Mouse (Mus musculus): ENCODE measurements around the gene Itpk1.

The Itpk1 gene

GRCm38 (mm10) chr12:102691180-102691579 is 13.6 kb downstream of the Itpk1 start:
- no peak for DNase-seq (ENCODE audit: low spot score in 2 of 2)

DNA sequence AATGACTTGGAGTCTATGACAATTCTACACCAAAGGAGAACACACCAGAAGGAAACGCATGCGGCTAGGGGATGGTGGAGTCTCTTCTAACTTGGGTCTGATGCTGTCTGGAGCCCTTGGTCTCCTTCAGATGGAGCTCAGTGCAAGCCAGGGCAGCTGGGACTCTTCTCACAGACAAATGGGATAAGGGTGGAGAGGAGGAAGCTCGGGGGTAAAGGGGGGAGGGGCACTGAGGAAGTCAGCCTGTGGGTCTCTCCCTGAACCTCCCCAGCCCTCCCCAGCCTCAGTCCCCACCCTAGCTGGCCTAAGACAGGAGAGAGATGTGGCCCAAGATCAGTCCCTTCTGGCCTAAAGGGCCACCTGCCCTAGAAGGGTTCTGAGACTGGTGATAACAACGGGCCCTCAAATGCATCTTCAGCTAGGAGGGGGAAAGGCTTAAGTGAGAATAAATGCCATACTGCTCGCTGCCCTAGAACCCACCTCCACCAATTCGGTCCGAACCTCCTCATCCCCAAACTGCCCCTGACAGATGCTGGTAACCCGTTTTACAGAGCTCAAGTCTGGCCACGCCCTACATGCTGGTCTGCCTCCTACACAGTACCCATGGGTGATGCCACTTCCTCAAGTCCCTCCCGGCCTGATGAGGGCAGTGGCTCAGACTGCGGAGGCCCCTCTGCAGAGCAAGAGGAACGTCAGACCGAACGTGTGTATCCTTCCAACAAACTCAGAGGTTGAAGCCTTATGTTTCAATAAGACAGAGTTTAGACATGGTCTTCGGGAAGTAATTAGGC is 14.8 kb downstream of the Itpk1 start:
- DNase-seq (ENCODE audit: low spot score in 2 of 2), result no peak

DNA sequence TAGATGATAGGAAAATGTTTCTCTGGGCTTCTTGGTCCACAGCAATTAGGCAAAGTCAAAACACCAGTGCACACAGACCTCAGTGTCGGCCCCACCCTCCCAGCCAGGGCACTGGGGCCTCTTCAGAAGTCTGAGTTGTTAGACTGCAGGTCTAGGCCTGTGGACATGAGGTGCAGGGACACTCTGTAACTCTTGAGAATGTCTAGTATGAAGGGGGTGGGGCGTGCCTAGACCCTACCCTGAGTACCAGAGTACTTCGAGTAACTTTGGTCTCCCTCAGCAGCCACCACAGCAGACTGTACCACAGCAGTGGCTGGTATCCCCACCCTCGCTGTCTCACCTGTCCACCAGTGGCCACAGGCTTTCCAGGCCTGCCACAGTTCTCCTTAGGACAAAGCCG is 18.4 kb downstream of the Itpk1 start:
- no peak for DNase-seq (ENCODE audit: low spot score in 2 of 2)

- DNase-seq (ENCODE audit: low spot score in 2 of 2), result no peak
Measured at GRCm38 (mm10) chr12:102685523-102685931, 19.2 kb downstream of the Itpk1 start.

GRCm38 (mm10) chr12:102684720-102685386 is 19.9 kb downstream of the Itpk1 start:
- no peak for DNase-seq (ENCODE audit: low spot score in 2 of 2)

- no peak for DNase-seq (ENCODE audit: low spot score in 2 of 2)
Measured at GRCm38 (mm10) chr12:102683979-102684378, 20.8 kb downstream of the Itpk1 start.

GRCm38 (mm10) chr12:102683438-102683837 is 21.3 kb downstream of the Itpk1 start:
- no peak for DNase-seq (ENCODE audit: low spot score in 2 of 2)

- no peak for DNase-seq (ENCODE audit: low spot score in 2 of 2)
Measured at GRCm38 (mm10) chr12:102682722-102683299, 21.9 kb downstream of the Itpk1 start.

- DNase-seq (ENCODE audit: low spot score in 2 of 2), result no peak
Measured at GRCm38 (mm10) chr12:102682085-102682484, 22.6 kb downstream of the Itpk1 start.

GRCm38 (mm10) chr12:102681590-102681989 is 23.1 kb downstream of the Itpk1 start:
- no peak for DNase-seq (ENCODE audit: low spot score in 2 of 2)

DNA sequence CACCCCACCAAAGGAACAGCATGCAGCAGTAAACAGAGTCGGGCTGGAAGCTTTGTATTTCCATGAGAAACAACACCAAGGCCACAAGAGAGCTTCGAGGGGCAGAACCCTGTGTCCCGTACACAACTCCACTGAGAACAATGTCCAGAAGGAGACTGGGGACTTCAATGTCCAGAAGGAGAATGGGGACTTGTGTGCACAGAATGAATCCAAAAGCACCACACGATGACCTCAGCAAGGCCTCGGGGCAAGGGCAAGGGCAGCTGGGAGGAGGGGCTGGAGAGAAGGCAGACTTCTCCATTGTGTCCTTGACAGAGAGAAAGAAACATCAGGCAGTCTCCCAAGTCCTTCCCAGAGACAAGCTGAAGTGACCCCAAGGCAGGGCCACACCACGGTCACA is 25.9 kb downstream of the Itpk1 start:
- DNase-seq (ENCODE audit: low spot score in 2 of 2), result no peak

- DNase-seq (ENCODE audit: low spot score in 2 of 2), result no peak
Measured at GRCm38 (mm10) chr12:102677089-102677488, 27.6 kb downstream of the Itpk1 start.

DNA sequence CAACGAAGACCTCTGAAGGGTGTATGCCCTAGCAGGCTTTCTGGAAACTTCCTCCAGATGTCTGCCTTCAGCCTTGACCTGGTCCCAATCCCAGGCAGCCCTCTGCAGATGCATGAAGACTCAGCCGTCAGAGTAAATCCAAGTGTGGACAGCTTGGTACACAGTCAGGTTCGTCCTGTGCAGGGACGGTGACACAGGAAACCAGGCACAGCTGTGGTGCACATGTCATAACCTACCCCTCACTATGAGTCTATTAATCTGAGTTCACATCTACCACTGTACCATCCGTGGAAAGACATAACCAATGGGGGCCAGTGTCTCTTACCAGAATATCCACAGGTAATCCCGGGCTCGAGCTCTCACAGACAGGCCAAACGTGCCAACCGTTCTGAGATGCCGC is 30.2 kb downstream of the Itpk1 start:
- no peak for DNase-seq (ENCODE audit: low spot score in 2 of 2)

GRCm38 (mm10) chr12:102674123-102674522 is 30.6 kb downstream of the Itpk1 start:
- DNase-seq (ENCODE audit: low spot score in 2 of 2), result no peak

DNA sequence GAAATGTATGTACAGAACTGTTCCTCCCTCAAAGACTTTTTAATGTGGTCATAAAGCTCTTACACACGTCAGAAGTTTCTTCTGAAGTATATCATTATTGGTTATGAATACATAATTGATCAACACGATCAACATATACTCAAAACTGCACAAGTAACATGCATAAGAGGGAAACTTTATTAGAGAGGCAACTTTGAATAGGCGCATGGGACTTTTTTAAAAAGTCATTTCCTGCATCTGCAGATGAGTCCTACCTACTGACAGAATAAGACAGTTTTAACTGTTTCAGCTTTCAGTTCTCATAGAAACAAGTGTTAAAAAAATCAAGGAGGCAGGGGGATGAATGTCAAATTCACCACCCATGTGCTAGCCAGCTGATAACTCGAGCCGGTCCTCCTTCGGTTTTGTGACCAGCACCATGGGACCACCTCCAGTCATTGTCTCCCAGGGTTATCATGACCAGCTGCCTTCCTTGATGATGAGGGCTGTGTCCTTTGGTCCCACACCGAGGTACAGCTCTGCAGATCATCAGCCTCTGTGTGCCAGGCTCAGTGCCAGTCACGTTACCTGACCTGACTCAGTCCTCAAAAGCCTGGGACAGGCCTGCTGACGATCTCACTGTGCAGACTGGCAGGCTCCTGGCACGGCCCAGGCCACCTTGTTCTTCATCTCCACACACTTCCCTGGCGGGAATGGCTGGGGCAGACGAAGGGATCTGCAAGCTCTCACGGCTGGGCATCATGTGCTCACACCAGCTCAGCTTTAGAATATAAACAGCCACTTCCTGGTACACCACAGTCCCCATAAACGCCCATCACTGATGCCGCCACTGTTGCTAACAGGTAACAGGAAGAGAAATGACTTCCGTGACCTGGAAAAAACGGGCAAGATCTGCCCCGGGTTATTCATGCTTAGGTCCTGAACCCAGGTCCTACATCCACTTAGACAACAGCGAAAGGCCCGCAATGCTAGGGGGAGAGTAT is 31.6 kb downstream of the Itpk1 start:
- no peak for DNase-seq (ENCODE audit: low spot score in 2 of 2)

GRCm38 (mm10) chr12:102672176-102672575 is 32.6 kb downstream of the Itpk1 start:
- DNase-seq (ENCODE audit: low spot score in 2 of 2), result no peak

GRCm38 (mm10) chr12:102670848-102671247 is 33.9 kb downstream of the Itpk1 start:
- no peak for DNase-seq (ENCODE audit: low spot score in 2 of 2)

DNA sequence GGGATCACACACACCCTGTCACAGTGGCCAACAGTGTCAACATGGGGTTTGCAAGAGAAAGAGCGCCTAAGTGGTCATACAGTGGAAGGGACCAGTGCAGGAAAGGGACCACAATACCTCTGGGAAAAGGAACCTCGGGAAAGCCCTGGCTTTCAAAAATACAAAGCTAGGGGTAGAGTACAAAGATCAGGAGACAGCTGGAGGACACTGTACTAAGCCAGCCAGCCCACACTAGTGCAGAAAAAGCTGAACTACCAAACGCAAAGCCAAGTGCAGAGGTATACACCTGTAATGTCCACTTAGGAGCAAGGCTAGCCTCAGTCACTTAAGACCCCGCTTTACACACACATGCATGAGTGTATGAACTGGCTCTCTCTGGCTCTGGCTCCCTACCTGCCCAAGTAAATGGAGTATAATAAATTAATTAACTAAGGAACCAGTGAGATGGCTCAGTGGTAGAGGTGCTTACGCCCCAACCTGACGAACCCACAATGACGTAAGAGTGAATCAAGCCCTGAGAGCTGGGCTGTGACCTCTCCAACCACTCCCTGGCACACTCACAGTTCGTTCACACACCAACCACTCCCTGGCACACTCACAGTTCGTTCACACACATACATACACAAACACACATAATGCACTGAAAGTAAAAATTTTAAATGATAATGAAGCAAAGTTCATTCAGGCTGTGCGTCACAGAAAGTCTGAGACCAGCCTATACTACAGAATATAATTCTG is 39.1 kb downstream of the Itpk1 start:
- DNase-seq (ENCODE audit: low spot score in 2 of 2), result no peak

GRCm38 (mm10) chr12:102664052-102664448 is 40.7 kb downstream of the Itpk1 start:
- no peak for DNase-seq (ENCODE audit: low spot score in 2 of 2)

DNA sequence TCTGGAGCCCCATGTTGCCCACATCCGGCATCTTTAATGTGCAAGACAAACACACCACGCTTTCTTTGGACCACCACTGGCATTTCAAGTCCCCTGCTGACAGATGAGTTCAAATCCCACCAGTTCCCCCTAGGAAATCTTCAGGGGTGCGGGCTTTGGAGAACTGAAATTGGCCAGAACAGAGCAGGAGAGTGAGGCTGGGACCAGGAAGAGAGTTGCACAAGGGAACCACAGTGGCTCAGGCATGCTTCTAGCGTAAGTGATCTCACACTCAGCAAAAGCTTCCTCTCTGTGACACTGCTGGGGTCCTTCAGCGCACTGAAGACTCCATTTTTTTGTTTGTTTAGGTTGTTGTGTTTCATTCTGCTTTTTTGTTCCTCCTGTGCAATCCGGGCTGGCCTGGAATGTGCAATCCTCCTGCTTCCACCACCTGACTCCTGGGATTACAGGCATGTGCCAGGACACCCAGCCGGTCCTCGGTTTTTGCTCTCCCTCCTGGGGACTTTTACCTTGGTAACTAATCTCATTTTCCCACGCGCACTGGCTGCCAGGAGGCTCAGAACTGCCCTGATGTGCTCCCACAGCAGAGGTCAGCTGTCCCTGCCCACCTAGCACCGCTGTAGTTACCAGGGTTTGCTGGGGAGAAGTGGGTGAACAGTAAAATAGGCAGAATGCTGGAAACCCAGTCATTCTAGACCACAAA is 41.2 kb downstream of the Itpk1 start:
- no peak for DNase-seq (ENCODE audit: low spot score in 2 of 2)
